Mouse (Mus musculus) MEL (cell line): Measurements from ENCODE around the gene Naa80.

ENCODE experiments used
- BHLHE40 ChIP-seq: IDR thresholded peaks from 2 replicates; pipeline ENCODE4 v1.6.1; 2012; ENCODE audit warnings: low read depth, mild to moderate bottlenecking, inconsistent platforms, low read length, improper control_type of control experiment, borderline replicate concordance
- CTCF ChIP-seq, 3 experiments: IDR thresholded peaks in 2 of 3; conservative IDR thresholded peaks in 1 of 3; 2 replicates each; pipeline ENCODE4 v1.5.1; 2011 to 2012; ENCODE audit warnings: low read length in 3 of 3, low read depth in 2 of 3, mild to moderate bottlenecking in 2 of 3, improper control_type of control experiment in 1 of 3, inconsistent platforms in 1 of 3, mixed read lengths in 1 of 3, moderate library complexity in 1 of 3; ENCODE audit not compliant: control insufficient read depth in 1 of 3, insufficient read depth in 1 of 3, poor library complexity in 1 of 3, severe bottlenecking in 1 of 3
- ELF1 ChIP-seq: IDR thresholded peaks from 2 replicates; pipeline ENCODE4 v1.6.1; 2014; ENCODE audit warnings: low read depth, mild to moderate bottlenecking, inconsistent platforms, low read length, improper control_type of control experiment, moderate library complexity
- JUND ChIP-seq: IDR thresholded peaks from 2 replicates; pipeline ENCODE4 v1.6.1; 2011; ENCODE audit warnings: low read depth, mild to moderate bottlenecking, improper control_type of control experiment, low read length
- MXI1 ChIP-seq: IDR thresholded peaks from 2 replicates; pipeline ENCODE4 v1.6.1; 2011; ENCODE audit warnings: mild to moderate bottlenecking, low read depth, low read length, improper control_type of control experiment
- NRF1 ChIP-seq: IDR thresholded peaks from 2 replicates; pipeline ENCODE4 v1.6.1; 2014; ENCODE audit warnings: low read depth, mild to moderate bottlenecking, inconsistent platforms, low read length, improper control_type of control experiment, moderate library complexity; ENCODE audit not compliant: poor library complexity, insufficient read depth, severe bottlenecking
- POLR2A ChIP-seq, 2 experiments: IDR thresholded peaks; 2 replicates each; pipeline ENCODE4 v1.6.1; 2011 to 2012; ENCODE audit warnings: low read length in 2 of 2, mild to moderate bottlenecking in 2 of 2, control low read depth in 1 of 2, improper control_type of control experiment in 1 of 2, low read depth in 1 of 2, moderate library complexity in 1 of 2; ENCODE audit not compliant: control insufficient read depth in 1 of 2, insufficient read depth in 1 of 2, poor library complexity in 1 of 2
- SIN3A ChIP-seq: IDR thresholded peaks from 2 replicates; pipeline ENCODE4 v1.6.1; 2012; ENCODE audit warnings: low read length, improper control_type of control experiment, inconsistent platforms
- ZC3H11A ChIP-seq: IDR thresholded peaks from 2 replicates; pipeline ENCODE4 v1.6.1; 2012; ENCODE audit warnings: low read depth, mild to moderate bottlenecking, inconsistent platforms, low read length, improper control_type of control experiment

DNA sequence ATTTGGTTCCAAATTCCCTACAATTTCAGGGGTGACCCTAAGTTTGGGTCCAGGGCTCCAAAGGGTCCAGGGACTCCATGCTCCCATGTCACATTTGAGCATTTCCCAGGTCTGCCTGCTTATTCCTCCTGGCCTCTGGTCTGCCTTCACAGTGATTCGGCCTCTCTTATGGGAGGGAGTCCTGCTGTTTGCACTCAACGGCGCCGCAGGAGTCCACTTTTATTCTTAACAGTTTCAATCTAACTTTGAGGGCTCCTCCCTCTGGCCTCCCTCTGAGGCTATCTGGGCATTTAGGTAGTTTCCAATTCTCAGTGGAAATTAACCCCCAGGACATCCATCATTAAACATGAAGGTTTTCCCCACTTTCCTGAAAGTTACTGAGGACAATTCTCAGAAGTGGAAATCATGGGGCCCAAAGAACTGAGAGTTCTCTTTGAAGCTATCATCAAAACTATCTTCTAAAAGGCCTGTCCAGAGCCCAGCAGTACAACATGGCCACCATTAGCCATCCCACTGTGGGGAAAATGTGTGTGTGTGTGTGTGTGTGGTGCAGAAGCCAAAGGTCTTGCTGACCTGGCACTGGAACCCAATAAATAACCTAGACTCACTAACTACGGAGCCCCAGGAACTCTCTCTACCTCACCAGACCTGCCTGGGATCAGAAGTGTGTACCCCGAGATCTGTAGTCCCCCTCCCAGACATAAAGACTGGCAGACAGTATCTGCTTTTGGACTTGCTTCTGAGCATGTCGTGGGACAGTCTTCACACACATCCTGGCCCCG lies 15.8 kb downstream of the Naa80 start:
- TF ChIP-seq CTCF (IDR thresholded peaks at IDR 0.05 in 2 of 3, conservative IDR thresholded peaks at IDR 0.05 in 1 of 3; ENCODE audit: control insufficient read depth in 1 of 3, insufficient read depth in 1 of 3, low read depth in 2 of 3, low read length in 3 of 3, poor library complexity in 1 of 3, severe bottlenecking in 1 of 3) (no peak), MXI1 (no peak), SIN3A (no peak), POLR2A (IDR thresholded peaks at IDR 0.05; ENCODE audit: control insufficient read depth in 1 of 2, insufficient read depth in 1 of 2, low read depth in 1 of 2, low read length in 2 of 2, poor library complexity in 1 of 2) (peak in 1 of 2 experiments; percentile 32; a peak in 1 of 4 replicates), ELF1 (no peak), BHLHE40 (no peak), NRF1 (no peak), ZC3H11A (no peak), JUND (no peak)
